Mouse (Mus musculus) cortical plate, adult 2 months (tissue): ENCODE data around the gene Krtap4-16.

Experiments
- CTCF ChIP-seq: fragments of 200-500 bp; IDR thresholded peaks from 2 replicates; pipeline ENCODE4 v1.5.1; 2011; ENCODE audit warnings: mild to moderate bottlenecking, control low read depth, low read length; ENCODE audit not compliant: insufficient read depth; ENCODE audit errors: extremely low read depth
- POLR2A ChIP-seq: fragments of 200-500 bp; IDR thresholded peaks from 2 replicates; pipeline ENCODE4 v1.6.1; 2011; ENCODE audit warnings: mild to moderate bottlenecking, low read length, control low read depth; ENCODE audit not compliant: insufficient read depth; ENCODE audit errors: extremely low read depth

- TF ChIP-seq POLR2A (no peak), CTCF (no peak)
Measured at GRCm38 (mm10) chr11:99846746-99847145, 4.7 kb downstream of the Krtap4-16 start.
